Mouse (Mus musculus) ES-E14 (cell line): ENCODE data around the gene Agps. TPM values are rescaled to one million over a fixed set of nuclear protein-coding genes. Genes with fewer than 3 reads are reported as not detected.
A peak's percentile ranks its signal among the peaks of the same experiment; 100 is the strongest.
"Not testable (repeated sequence)": the region's sequence is repeated elsewhere in the genome, so short reads cannot be mapped to it uniquely, and the experiment has no call there.

Experiments
- DNase-seq: peaks from one replicate; pipeline ENCODE4 v3.0.0-alpha.2; 2013; ENCODE audit warnings: low read depth, low spot score
- H3K27ac ChIP-seq: 2 replicates; pipeline ENCODE4 v1.5.1; 2012; ENCODE audit warnings: low read depth, mild to moderate bottlenecking, low read length, moderate library complexity, mixed read lengths; ENCODE audit not compliant: poor library complexity, insufficient read depth, severe bottlenecking
- H3K36me3 ChIP-seq: 2 replicates; pipeline ENCODE4 v1.6.1; 2012; ENCODE audit warnings: mild to moderate bottlenecking, low read length, moderate library complexity, mixed read lengths; ENCODE audit not compliant: control insufficient read depth, poor library complexity, insufficient read depth, severe bottlenecking
- H3K4me1 ChIP-seq, 2 experiments: fragments of 150-350 bp in 1 of 2; sonication (generic) in 1 of 2; 2 replicates each; pipeline ENCODE4 v1.6.1; 2012; ENCODE audit warnings: low read length in 2 of 2, mild to moderate bottlenecking in 1 of 2, mixed read lengths in 1 of 2; ENCODE audit not compliant: control insufficient read depth in 2 of 2, insufficient read depth in 2 of 2, poor library complexity in 1 of 2
- H3K4me3 ChIP-seq, 2 experiments: fragments of 150-350 bp in 1 of 2; sonication (generic) in 1 of 2; 2 replicates each; pipeline ENCODE4 v1.5.1; 2012; ENCODE audit warnings: low read length in 2 of 2, low read depth in 1 of 2, mild to moderate bottlenecking in 1 of 2, mixed read lengths in 1 of 2; ENCODE audit not compliant: insufficient read depth in 1 of 2, poor library complexity in 1 of 2, severe bottlenecking in 1 of 2
- H3K9ac ChIP-seq: 2 replicates; pipeline ENCODE4 v1.6.1; 2012; ENCODE audit warnings: low read depth, mild to moderate bottlenecking, low read length, mixed read lengths; ENCODE audit not compliant: poor library complexity, insufficient read depth, severe bottlenecking
- H3K9me3 ChIP-seq: fragments of 150-350 bp; sonication (generic); 2 replicates; pipeline ENCODE4 v1.6.1; 2012; ENCODE audit warnings: low read depth, mild to moderate bottlenecking, low read length; ENCODE audit not compliant: control insufficient read depth, insufficient read depth
- CHD2 ChIP-seq: IDR thresholded peaks from 2 replicates; pipeline ENCODE4 v1.6.1; 2014; ENCODE audit warnings: mild to moderate bottlenecking, low read depth, low read length, inconsistent platforms
- HCFC1 ChIP-seq: IDR thresholded peaks from 2 replicates; pipeline ENCODE4 v1.6.1; 2012; ENCODE audit warnings: low read length, inconsistent platforms, borderline replicate concordance; ENCODE audit not compliant: insufficient read depth
- MAFK ChIP-seq: IDR thresholded peaks from 2 replicates; pipeline ENCODE4 v1.6.1; 2014; ENCODE audit warnings: mild to moderate bottlenecking, low read depth, low read length, inconsistent platforms; ENCODE audit not compliant: insufficient read depth
- ZC3H11A ChIP-seq: IDR thresholded peaks from 2 replicates; pipeline ENCODE4 v1.6.1; 2012; ENCODE audit warnings: low read depth, mild to moderate bottlenecking, inconsistent platforms, low read length, borderline replicate concordance
- ZNF384 ChIP-seq: IDR thresholded peaks from 2 replicates; pipeline ENCODE4 v1.6.1; 2012; ENCODE audit warnings: low read depth, low read length, inconsistent platforms
- in situ Hi-C, 2 experiments: fragments of 600-800 bp; cut with MboI; formaldehyde crosslinking; loops; one replicate each; pipeline ENCODE4 v1.15.1; 2025; ENCODE audit warnings: low sequenced_read_pairs in 2 of 2, inconsistent platforms in 1 of 2; ENCODE audit not compliant: unreplicated experiment in 2 of 2
- total RNA-seq: library from RNA; depleted of rRNA; stranded (reverse); fragments of 300-350 nt; gene quantifications from 2 replicates; pipeline ENCODE4 v1.2.3, GENCODE M21; 2012; rRNA removed

Agps gene
- total RNA-seq, 1 experiment: 101 TPM

DNA sequence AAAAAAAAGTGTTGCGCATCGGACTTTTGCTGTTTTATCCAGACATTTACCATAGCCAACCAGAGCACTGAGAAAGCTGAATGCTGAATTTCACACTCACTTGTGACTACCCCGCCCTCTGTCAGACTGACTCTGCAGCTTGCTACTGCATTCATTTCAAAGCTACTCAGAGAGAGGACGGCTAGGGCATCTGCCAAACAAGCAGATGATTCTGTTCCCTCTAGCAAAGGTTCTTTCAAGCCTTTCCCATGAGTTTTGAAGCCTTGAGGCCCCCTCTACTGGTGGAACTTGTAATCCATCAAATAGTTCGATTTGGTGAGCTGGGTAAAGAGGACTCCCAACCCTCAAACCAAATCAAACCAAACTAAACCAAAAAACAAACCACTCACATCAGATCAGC lies 133.0 kb downstream of the Agps start:
- TF ChIP-seq MAFK: no peak
- TF ChIP-seq ZC3H11A: peak; percentile 41; the same call in 1 of the 2 replicates
- TF ChIP-seq HCFC1: no peak
- no peak for TF ChIP-seq ZNF384
- no peak for TF ChIP-seq CHD2
- Histone ChIP-seq H3K4me3 (peak overlapping the region in 1 of 2 experiments; percentile 31; a peak in 1 of 4 replicates), H3K27ac (no peak overlapping the region), H3K9me3 (no peaks in the 10 kb centered on the region), H3K4me1 (peaks cover 8 to 19% of the 10 kb centered on the region in 2 experiments), H3K36me3 (no peaks in the 10 kb centered on the region), H3K9ac (no peak overlapping the region; the same call in 1 of the 2 replicates)
- in situ Hi-C loops: loop anchor here (10.0 to 25.0 kb wide), 2 partner anchors 180 to 353 kb away; no protein-coding TSS in a partner anchor
- no peak for DNase-seq

DNA sequence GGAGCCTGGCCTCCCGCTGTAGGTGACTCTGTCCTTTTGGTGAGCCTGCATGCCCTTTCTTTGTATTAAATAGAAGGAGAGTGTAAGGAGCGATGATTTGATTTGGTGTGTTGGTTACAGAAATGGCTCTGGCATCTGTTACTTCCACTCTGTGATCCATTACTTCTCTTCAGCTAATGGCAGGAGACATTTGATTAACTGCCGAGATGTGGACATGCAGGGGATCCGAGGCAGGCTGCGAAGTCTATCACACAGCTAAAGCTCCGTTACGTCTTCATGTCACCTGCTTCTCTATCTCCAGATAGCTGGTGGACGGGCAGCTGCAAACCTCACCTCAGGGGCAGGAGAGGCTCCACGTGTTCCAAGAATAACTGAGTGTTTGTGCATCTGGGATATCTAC lies 142.2 kb downstream of the Agps start:
- Histone ChIP-seq H3K9ac (no peak overlapping the region), H3K4me3 (no peak overlapping the region), H3K36me3 (no peaks in the 10 kb centered on the region), H3K4me1 (no peaks in the 10 kb centered on the region), H3K9me3 (no peaks in the 10 kb centered on the region), H3K27ac (no peak overlapping the region)
- no peak for DNase-seq
- in situ Hi-C loops: loop anchor here (25.0 kb wide), 1 partner anchor 362 kb away; no protein-coding TSS in a partner anchor
- no peak for TF ChIP-seq HCFC1
- no peak for TF ChIP-seq CHD2

DNA sequence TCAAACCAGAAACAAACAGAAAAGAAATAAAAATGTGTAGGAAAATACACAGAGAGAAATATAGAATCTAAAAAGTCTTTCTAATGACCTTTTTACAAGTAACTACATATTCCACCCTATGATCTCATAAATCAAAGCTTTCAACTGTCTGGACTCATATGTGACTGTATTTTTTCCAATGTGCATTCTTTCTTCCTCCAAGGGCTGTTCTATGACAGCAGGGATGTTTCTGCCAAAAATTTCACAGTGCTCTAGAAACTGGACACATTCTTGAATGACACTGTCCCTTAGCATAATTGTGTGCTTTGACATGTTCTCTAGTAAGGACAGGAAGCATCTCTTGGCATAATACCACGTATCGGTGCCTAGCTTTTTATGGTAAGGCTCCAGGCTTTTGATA lies 144.1 kb downstream of the Agps start:
- DNase-seq, H3K4me3 ChIP-seq, in situ Hi-C loops, H3K36me3 ChIP-seq, H3K9ac ChIP-seq, H3K27ac ChIP-seq, H3K4me1 ChIP-seq, H3K9me3 ChIP-seq: not testable (repeated sequence)

DNA sequence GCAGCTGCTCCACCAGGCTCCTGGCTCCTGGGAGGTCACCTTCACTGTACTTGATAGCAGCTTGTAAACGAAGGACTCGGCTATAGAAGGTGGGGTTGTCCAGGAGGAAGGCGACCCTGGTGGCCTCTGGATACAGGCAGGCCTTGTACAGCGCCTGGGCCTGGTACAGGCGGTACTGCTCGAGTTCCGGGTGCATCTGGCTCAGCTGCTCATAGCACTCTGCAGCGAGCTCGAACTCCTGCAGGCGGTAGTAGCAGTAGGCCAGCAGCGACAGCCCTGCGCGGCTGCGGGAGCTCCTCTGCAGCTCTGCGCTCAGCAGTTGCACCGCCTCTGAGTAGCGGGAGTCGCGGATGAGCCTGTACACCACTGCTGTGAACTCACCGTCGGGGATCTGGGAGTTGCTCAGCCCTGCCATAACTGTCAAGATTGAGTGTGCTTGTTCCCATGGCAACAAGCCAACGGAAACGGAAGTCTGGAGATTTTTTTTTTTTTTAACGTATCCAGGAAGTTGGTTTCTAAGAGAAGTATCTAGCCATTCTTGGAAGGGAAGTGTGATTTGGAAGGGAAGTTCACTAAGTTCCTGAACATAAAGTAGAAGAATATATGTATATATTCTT lies 145.9 kb downstream of the Agps start, which contains the start of gene Ttc30a2:
Gene Ttc30a2 (minus strand): TSS at position 419 of the 617 bp plus-strand sequence.
- H3K27ac ChIP-seq, H3K9ac ChIP-seq, in situ Hi-C loops, H3K9me3 ChIP-seq, H3K4me1 ChIP-seq, H3K36me3 ChIP-seq: not testable (repeated sequence)
- TF ChIP-seq ZNF384: peak; percentile 98
- DNase-seq: peak; percentile 63
- peak within 1 kb of the TSS in 1 of 2 experiments; percentile 5; a peak in 2 of 4 replicates for H3K4me3 ChIP-seq

Other genes starting within 250 kb of the Agps start
- 101 and 166 TPM in 2 replicates for gene Hnrnpa3, start 172.9 kb upstream of the Agps start, total RNA-seq
- gene Nfe2l2, start 127.5 kb upstream of the Agps start, total RNA-seq: 19.8 and 28.4 TPM in 2 replicates
- gene Ttc30b, start 106.4 kb downstream of the Agps start, total RNA-seq: 2.3 and 2.6 TPM in 2 replicates
- gene Ttc30a2, start 146.0 kb downstream of the Agps start, total RNA-seq: 0.36 and 0.42 TPM in 2 replicates
- 4.7 and 6.1 TPM in 2 replicates for gene Ttc30a1, start 149.8 kb downstream of the Agps start, total RNA-seq